Mouse (Mus musculus) kidney, postnatal 36 days (tissue): Measurements from ENCODE around the gene Ptprg.
"Not testable (repeated sequence)": the region's sequence is repeated elsewhere in the genome, so short reads cannot be mapped to it uniquely, and the experiment has no call there.

Experiments
- DNase-seq, 2 experiments: peaks; one replicate each; pipeline ENCODE4 v3.0.0; 2021 to 2022; ENCODE audit warnings: mixed read lengths in 2 of 2

Ptprg gene

GRCm38 (mm10) chr14:11984086-11984485, 430.8 kb downstream of the Ptprg start:
- DNase-seq, result peak; percentile 18 to 29

- DNase-seq, result no peak
Measured at GRCm38 (mm10) chr14:11988975-11989374, 435.6 kb downstream of the Ptprg start.

GRCm38 (mm10) chr14:11991151-11991550, 437.8 kb downstream of the Ptprg start:
- DNase-seq, result peak in 1 of 2 experiments; percentile 21

GRCm38 (mm10) chr14:11992111-11992510, 438.8 kb downstream of the Ptprg start:
- DNase-seq, result no peak

DNA sequence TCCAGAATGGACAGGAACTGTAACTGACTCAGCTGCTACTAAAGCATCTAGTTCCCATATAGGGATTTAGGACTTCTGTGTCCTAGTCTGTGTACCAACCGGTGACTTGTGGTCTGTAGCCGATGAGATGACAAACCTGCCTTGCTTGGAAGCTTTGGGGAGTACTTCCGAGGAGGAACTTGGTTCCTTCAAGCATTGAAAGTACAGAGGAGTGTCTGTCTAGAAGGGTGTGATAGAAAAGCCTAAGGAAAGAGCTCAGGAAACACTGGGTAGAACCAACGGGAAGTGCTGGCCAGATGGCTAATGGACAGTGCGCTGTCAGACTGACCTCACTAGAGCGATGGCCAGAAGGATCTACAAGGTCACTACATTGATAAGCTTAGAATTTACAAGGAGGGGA, 439.2 kb downstream of the Ptprg start:
- no peak for DNase-seq

- peak; percentile 7 to 8 for DNase-seq
Measured at GRCm38 (mm10) chr14:11997555-11997954, 444.2 kb downstream of the Ptprg start.

DNA sequence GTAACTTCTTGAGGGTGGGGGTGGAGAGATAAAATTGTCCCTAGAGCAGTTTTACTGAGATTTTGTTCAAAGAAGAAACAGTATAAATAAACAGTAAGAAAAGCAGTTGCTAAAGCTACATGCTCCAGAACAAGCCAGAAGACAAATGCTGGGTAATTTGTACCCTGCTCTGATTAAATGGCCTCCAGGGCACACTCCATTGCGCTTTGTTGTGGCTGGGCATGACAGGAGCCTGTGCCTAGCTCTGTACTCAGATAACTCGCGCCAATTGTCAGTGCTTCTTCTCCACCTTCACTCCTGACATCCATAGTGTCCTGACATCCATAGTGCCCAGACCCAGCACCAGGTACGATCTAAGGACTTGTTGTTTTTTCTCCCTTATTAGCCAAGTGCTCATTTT, 445.1 kb downstream of the Ptprg start:
- DNase-seq, result no peak

DNA sequence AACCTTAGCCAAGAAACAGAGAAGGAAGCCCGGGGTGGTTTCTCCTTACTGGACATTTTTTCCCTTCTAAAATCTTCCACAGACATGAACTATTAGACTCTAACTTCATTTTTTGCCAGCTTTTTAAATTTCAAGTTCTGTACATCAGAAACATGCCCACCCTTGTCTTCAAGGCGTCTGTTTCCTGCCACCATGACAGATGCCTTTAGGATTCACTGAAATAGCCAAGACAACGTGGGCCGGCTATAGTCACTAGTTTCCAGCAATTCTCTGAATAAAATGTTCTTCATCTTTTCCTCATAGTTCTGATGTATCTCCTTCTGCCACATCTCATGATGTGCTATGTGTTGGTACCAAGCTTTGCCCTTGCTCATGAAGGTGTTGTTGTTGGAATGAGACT, 450.7 kb downstream of the Ptprg start:
- DNase-seq, result no peak

DNA sequence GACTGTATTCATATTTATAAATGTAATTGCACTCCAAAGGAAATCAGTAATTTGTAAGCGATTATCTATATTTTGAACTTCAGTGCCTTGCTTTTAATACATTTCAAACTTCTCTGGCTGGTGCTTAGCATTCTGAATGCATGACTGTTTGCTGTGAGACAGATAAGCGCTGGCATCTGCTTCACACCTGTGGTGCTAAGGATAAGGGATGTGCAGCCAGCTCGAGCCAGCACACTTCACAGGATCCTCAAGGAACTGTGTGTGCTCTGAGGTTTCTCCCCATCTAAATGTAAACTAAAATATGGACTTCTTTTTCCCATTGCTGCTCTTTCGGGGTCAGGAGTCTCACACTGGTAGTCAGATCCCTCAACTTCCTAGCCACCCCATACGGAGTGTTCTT, 458.4 kb downstream of the Ptprg start:
- no peak for DNase-seq

GRCm38 (mm10) chr14:12025812-12026728, 472.7 kb downstream of the Ptprg start:
- no peak for DNase-seq

- no peak for DNase-seq
Measured at GRCm38 (mm10) chr14:12027247-12027646, 473.9 kb downstream of the Ptprg start.

GRCm38 (mm10) chr14:12029926-12030325, 476.6 kb downstream of the Ptprg start:
- peak; percentile 14 to 56 for DNase-seq

- no peak for DNase-seq
Measured at GRCm38 (mm10) chr14:12036530-12037283, 483.4 kb downstream of the Ptprg start.

DNA sequence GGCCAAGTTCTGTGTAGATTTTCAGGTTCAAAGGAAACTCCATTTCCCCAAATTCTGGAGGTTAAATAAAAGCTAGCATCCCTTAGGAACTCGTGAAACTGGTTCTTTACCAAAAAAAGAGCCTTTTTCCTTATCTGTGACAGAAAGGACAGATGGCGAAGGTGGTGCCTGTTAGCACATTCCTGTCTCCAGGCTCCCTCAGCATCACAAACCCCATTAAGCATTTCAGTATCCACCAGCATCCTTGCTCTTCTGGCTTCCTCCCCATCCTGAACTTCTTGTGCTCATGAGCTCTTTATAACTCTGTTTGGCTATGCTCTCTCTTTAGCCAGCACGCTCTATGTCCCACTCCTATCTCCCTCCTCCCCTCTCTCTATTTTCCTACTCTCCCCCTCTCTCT, 486.4 kb downstream of the Ptprg start:
- DNase-seq, result no peak

- no peak for DNase-seq
Measured at GRCm38 (mm10) chr14:12041566-12041965, 488.2 kb downstream of the Ptprg start.

DNA sequence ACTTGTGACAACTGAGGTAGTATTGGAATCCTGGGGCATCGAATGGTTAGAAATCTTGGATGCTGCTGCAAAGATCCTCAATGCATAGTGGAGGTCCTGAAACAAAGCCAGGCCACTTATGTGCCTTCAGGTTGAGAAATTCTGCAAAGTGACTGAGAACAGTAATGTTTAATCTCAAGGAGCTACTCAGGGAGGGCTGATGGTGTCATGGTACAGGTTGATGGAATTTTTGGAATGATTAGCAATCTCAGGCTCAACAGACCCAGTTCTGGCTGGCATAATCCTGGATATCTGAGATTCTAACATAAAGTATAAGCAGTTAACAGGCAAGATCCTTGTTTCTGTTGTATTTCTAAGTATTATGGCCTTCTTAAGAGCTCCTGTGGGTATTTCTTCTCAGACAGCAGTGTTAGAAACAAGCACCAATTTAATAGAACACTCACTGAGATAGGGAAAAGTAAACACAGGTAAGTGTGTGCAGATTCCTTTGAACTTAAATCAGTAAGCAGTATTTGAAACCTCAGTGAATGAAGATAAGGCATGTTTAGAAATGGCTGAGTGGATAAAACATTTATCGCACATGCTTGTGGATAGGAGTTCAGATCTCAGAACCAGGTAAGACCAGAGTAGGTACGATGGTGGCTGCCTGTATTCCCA, 493.0 kb downstream of the Ptprg start:
- DNase-seq, result no peak

- peak in 1 of 2 experiments; percentile 42 for DNase-seq
Measured at GRCm38 (mm10) chr14:12047637-12048036, 494.3 kb downstream of the Ptprg start.

GRCm38 (mm10) chr14:12056912-12057524, 503.7 kb downstream of the Ptprg start:
- DNase-seq, result no peak

- DNase-seq, result peak; percentile 41 to 51
Measured at GRCm38 (mm10) chr14:12057856-12058255, 504.5 kb downstream of the Ptprg start.

GRCm38 (mm10) chr14:12059149-12059548, 505.8 kb downstream of the Ptprg start:
- DNase-seq, result no peak

DNA sequence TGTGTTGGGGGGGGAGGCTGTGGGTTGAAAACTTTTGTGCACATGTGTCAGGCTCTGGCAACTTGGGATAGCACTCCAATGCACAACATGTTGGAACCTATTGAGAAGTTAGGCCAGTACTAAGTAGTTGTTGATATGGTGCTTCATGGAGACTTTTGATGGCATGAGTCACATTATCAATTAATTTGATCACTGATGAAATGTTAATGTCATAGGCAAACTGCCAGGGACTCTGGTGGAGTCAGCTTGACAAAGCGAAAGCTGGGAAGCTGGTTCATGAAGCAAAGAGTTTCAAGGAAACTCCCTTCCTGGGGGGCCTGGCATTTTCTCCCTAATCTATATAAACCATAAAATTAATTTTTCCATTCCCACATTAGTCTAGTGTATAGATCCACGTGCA, 508.0 kb downstream of the Ptprg start:
- not testable (repeated sequence) for DNase-seq

- peak; percentile 54 to 79 for DNase-seq
Measured at GRCm38 (mm10) chr14:12062628-12063360, 509.5 kb downstream of the Ptprg start.
